Mouse (Mus musculus) liver, embryonic 12.5 days (tissue): Measurements from ENCODE around the gene Gm9508. TPM values are rescaled to one million over a fixed set of nuclear protein-coding genes. Genes with fewer than 3 reads are reported as not detected.
"Not testable (repeated sequence)": the region's sequence is repeated elsewhere in the genome, so short reads cannot be mapped to it uniquely, and the experiment has no call there.

Source experiments
- ATAC-seq: fragments of 200-750 bp; cut with Nextera tagmentation; 2 replicates; pipeline ENCODE4 v1.8.0; 2017; ENCODE audit warnings: moderate number of reproducible peaks, mild to moderate bottlenecking, moderate library complexity
- H3K27ac ChIP-seq: fragments of 300-500 bp; sonication (generic); 2 replicates; pipeline ENCODE4 v1.5.1; 2016; ENCODE audit warnings: mild to moderate bottlenecking
- H3K27me3 ChIP-seq: fragments of 300-500 bp; sonication (generic); replicated peaks from 2 replicates; pipeline ENCODE4 v1.6.1; 2016; ENCODE audit warnings: mild to moderate bottlenecking, moderate library complexity
- H3K36me3 ChIP-seq: fragments of 300-500 bp; sonication (generic); 2 replicates; pipeline ENCODE4 v1.6.1; 2016; ENCODE audit warnings: mild to moderate bottlenecking, moderate library complexity
- H3K4me1 ChIP-seq: fragments of 300-500 bp; sonication (generic); 2 replicates; pipeline ENCODE4 v1.6.1; 2016
- H3K4me2 ChIP-seq: fragments of 300-500 bp; sonication (generic); 2 replicates; pipeline ENCODE4 v1.6.1; 2016; ENCODE audit warnings: mild to moderate bottlenecking, moderate library complexity
- H3K4me3 ChIP-seq: fragments of 300-500 bp; sonication (generic); 2 replicates; pipeline ENCODE4 v1.5.1; 2016; ENCODE audit warnings: mild to moderate bottlenecking, moderate library complexity
- H3K9ac ChIP-seq: fragments of 300-500 bp; sonication (generic); 2 replicates; pipeline ENCODE4 v1.6.1; 2016; ENCODE audit warnings: mild to moderate bottlenecking, moderate library complexity
- H3K9me3 ChIP-seq: fragments of 300-500 bp; sonication (generic); replicated peaks from 2 replicates; pipeline ENCODE4 v1.6.1; 2016; ENCODE audit warnings: mild to moderate bottlenecking, moderate library complexity
- WGBS: fragments of 180-500 bp; shearing (Covaris S2); methylation state at CpG from one replicate; pipeline ENCODE4 v1.1.7; 2016; ENCODE audit not compliant: insufficient replicate concordance; 5-methylcytosine and 5-hydroxymethylcytosine counted together
- polyA plus RNA-seq: library from polyadenylated mRNA; unstranded; fragments of >200 nt; fragmentation: Nextera tagmentation; extraction: Ambion mirVana; gene quantifications from 2 replicates; pipeline ENCODE4 v1.2.1, GENCODE M21; 2016

Gm9508 gene
- polyA plus RNA-seq, 1 experiment from 2014 or later = not detected

DNA sequence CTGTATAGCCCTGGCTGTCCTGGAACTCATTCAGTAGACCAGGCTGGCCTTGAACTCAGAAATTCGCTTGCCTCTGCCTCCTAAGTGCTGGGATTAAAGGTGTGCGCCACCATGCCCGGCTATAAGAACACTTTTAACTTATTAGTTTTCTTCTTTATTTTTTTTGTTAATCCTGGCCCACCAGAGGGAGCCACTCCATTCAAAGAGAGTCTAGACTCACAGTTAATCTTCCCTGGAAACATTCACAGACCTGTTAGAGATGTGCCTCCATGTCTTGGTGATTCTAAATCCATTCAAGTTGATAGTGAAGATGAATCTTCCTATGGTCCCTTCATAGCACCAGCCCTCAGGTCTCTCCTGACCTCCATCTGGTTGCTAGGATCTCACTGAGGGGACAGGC is 12.8 kb upstream of the Gm9508 start:
- no peak overlapping the region for H3K4me2 ChIP-seq
- H3K4me1 ChIP-seq = no peaks in the 10 kb centered on the region
- H3K27me3 ChIP-seq = no peaks in the 10 kb centered on the region
- H3K9ac ChIP-seq = no peak overlapping the region
- H3K9me3 ChIP-seq = 0 out of 2 replicates have a peak, but pooled peaks cover 6% of the 10 kb centered on the region
- H3K36me3 ChIP-seq = no peaks in the 10 kb centered on the region
- H3K4me3 ChIP-seq = no peak overlapping the region
- WGBS = 59% methylated on average over 3 of the region's 3 CpGs
- no peak overlapping the region for H3K27ac ChIP-seq
- no peak for ATAC-seq

- Histone ChIP-seq H3K27ac (no peak within 1 kb of the TSS), H3K36me3 (no peaks in the 10 kb centered on the region), H3K4me2 (no peak within 1 kb of the TSS), H3K4me1 (no peaks in the 10 kb centered on the region), H3K27me3 (no peaks in the 10 kb centered on the region), H3K9ac (no peak within 1 kb of the TSS), H3K4me3 (no peak within 1 kb of the TSS), H3K9me3 (0 out of 2 replicates have a peak, but pooled peaks cover 3% of the 10 kb centered on the region)
- 67% methylated on average over 1 of the region's 1 CpGs for WGBS
- no peak for ATAC-seq
Observed at GRCm38 (mm10) chr10:77706326-77706725, 9.3 kb upstream of the Gm9508 start, which contains the start of gene Gm10272. TSS of gene Gm10272 (plus strand) at chr10:77706626.

GRCm38 (mm10) chr10:77690356-77690807 is 6.7 kb downstream of the Gm9508 start, which contains the start of gene Gm19402:
TSS of gene Gm19402 (minus strand) at chr10:77690757.
- not testable (repeated sequence) for H3K9ac ChIP-seq, H3K36me3 ChIP-seq, H3K27ac ChIP-seq, ATAC-seq, H3K4me1 ChIP-seq, H3K4me3 ChIP-seq, H3K9me3 ChIP-seq, H3K4me2 ChIP-seq
- H3K27me3 ChIP-seq = peaks cover 77% of the 10 kb centered on the region
- 48% methylated on average over 3 of the region's 3 CpGs for WGBS

- Histone ChIP-seq H3K4me1 (no peaks in the 10 kb centered on the region), H3K4me2 (no peak overlapping the region), H3K9ac (no peak overlapping the region), H3K4me3 (no peak overlapping the region), H3K9me3 (no peaks in the 10 kb centered on the region), H3K27me3 (peaks cover 91% of the 10 kb centered on the region), H3K27ac (no peak overlapping the region), H3K36me3 (no peaks in the 10 kb centered on the region)
- WGBS = 21% methylated on average over 10 of the region's 10 CpGs
- ATAC-seq = no peak
Observed at GRCm38 (mm10) chr10:77687021-77687420, 10.0 kb downstream of the Gm9508 start.

DNA sequence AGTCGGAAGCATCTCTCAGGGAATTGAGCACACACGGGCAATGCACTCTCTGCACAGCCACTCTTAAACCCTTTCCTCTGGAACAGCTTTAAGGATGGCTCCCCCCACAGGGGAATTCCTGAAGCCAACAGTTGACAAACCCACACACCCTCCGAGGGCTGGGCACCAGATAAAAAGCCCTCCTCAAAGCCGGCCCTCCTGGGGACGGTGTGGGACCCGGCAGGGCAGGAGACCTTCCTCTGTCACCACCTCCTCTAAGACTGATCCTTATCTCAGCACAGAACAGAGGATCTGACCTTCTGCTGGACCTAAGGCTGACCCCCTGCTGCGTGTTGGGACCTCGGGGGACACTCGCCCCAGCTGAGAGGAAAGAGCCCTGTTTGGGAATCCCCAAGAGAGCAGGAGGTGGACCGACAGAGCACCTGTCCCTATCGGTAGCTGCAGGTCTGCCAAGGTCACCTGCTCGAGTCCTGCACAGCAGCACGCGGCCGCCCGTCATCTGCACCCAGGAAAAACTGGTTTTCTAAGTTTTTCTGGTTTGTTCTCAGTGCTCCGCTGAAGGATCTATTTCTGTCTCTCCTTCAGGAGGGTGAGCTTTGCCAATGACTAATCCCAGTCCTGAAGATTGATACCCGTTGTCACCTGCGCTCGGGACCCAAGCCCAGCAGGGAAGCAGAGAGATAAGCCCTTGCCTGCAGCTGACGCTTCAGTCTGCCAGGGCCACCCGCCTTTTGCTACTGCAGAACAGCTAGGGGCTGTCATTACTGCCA is 11.0 kb downstream of the Gm9508 start, which contains the start of gene Tspear:
Gene Tspear (plus strand): TSS at position 675 of the 770 bp plus-strand sequence.
- Histone ChIP-seq H3K27me3 (peaks cover 89% of the 10 kb centered on the region), H3K9me3 (no peaks in the 10 kb centered on the region), H3K27ac (no peak within 1 kb of the TSS), H3K9ac (no peak within 1 kb of the TSS), H3K4me2 (no peak within 1 kb of the TSS), H3K36me3 (no peaks in the 10 kb centered on the region), H3K4me1 (no peaks in the 10 kb centered on the region), H3K4me3 (no peak within 1 kb of the TSS)
- no peak for ATAC-seq
- 5% methylated on average over 22 of the region's 22 CpGs for WGBS

GRCm38 (mm10) chr10:77684181-77684580 is 12.9 kb downstream of the Gm9508 start:
- Histone ChIP-seq H3K4me3 (no peak overlapping the region), H3K9me3 (no peaks in the 10 kb centered on the region), H3K4me1 (no peaks in the 10 kb centered on the region), H3K27me3 (peaks cover 90% of the 10 kb centered on the region), H3K36me3 (no peaks in the 10 kb centered on the region), H3K27ac (no peak overlapping the region), H3K9ac (no peak overlapping the region), H3K4me2 (no peak overlapping the region)
- ATAC-seq = no peak
- 37% methylated on average over 8 of the region's 8 CpGs for WGBS

- no peaks in the 10 kb centered on the region for H3K9me3 ChIP-seq
- H3K27me3 ChIP-seq = peaks cover 90% of the 10 kb centered on the region
- H3K4me2 ChIP-seq = no peak overlapping the region
- WGBS = 50% methylated on average over 7 of the region's 7 CpGs
- H3K4me3 ChIP-seq = no peak overlapping the region
- no peaks in the 10 kb centered on the region for H3K36me3 ChIP-seq
- no peak for ATAC-seq
- no peak overlapping the region for H3K9ac ChIP-seq
- H3K4me1 ChIP-seq = peaks cover under 1% of the 10 kb centered on the region; the same call in 1 of the 2 replicates
- no peak overlapping the region for H3K27ac ChIP-seq
Observed at GRCm38 (mm10) chr10:77682994-77683393, 14.0 kb downstream of the Gm9508 start.

DNA sequence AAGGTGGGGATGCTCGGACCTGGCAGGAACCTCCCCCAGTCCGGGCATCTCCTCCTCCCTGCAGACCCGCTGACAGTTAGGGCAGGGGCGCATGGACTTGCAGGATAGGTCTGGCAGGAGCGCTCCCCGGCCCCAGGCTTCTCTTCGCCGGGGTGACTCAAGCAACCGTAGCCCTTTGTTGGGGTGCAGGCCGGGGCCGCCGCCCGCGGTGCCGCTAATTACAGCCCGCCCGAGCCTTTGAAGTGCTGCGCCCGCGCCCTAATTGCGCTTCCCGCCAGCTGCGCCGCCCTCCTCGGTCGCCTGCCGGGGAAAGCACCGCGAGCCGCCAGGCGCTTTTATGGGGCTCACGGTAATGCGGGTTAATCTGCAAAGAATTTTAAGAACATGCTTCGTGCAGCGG is 19.5 kb downstream of the Gm9508 start:
- H3K9ac ChIP-seq = no peak overlapping the region
- H3K27ac ChIP-seq = no peak overlapping the region
- ATAC-seq = no peak
- peak overlapping the region; percentile 43 for H3K4me2 ChIP-seq
- peak overlapping the region; percentile 15; the same call in 1 of the 2 replicates for H3K4me3 ChIP-seq
- H3K4me1 ChIP-seq = peaks cover 7% of the 10 kb centered on the region; the same call in 1 of the 2 replicates
- 5% methylated on average over 35 of the region's 35 CpGs for WGBS
- no peaks in the 10 kb centered on the region for H3K36me3 ChIP-seq
- no peaks in the 10 kb centered on the region for H3K9me3 ChIP-seq
- peaks cover 81% of the 10 kb centered on the region for H3K27me3 ChIP-seq

- H3K27me3 ChIP-seq = peaks cover 53% of the 10 kb centered on the region
- H3K4me3 ChIP-seq = no peak overlapping the region
- no peak overlapping the region for H3K27ac ChIP-seq
- H3K4me1 ChIP-seq = peaks cover 30% of the 10 kb centered on the region
- ATAC-seq = no peak
- no peaks in the 10 kb centered on the region for H3K9me3 ChIP-seq
- H3K4me2 ChIP-seq = no peak overlapping the region
- H3K9ac ChIP-seq = no peak overlapping the region
- 51% methylated on average over 13 of the region's 13 CpGs for WGBS
- no peaks in the 10 kb centered on the region for H3K36me3 ChIP-seq
Observed at GRCm38 (mm10) chr10:77673765-77674164, 23.3 kb downstream of the Gm9508 start.

GRCm38 (mm10) chr10:77671519-77671918 is 25.5 kb downstream of the Gm9508 start:
- H3K4me1 ChIP-seq = peaks cover 25% of the 10 kb centered on the region
- ATAC-seq = peak; percentile 89
- H3K36me3 ChIP-seq = no peaks in the 10 kb centered on the region
- H3K4me2 ChIP-seq = peak overlapping the region; percentile 42
- no peak overlapping the region for H3K9ac ChIP-seq
- peak overlapping the region; percentile 74 for H3K27ac ChIP-seq
- H3K4me3 ChIP-seq = no peak overlapping the region
- H3K27me3 ChIP-seq = peaks cover 41% of the 10 kb centered on the region
- 5% methylated on average over 4 of the region's 4 CpGs for WGBS
- no peaks in the 10 kb centered on the region for H3K9me3 ChIP-seq

- Histone ChIP-seq H3K27ac (peak overlapping the region; percentile 74), H3K9ac (no peak overlapping the region), H3K9me3 (no peaks in the 10 kb centered on the region), H3K36me3 (no peaks in the 10 kb centered on the region), H3K4me1 (peaks cover 25% of the 10 kb centered on the region), H3K27me3 (peaks cover 40% of the 10 kb centered on the region), H3K4me2 (no peak overlapping the region), H3K4me3 (no peak overlapping the region)
- ATAC-seq = no peak; the same call in 1 of the 2 replicates
- WGBS = 67% methylated on average over 4 of the region's 4 CpGs
Observed at GRCm38 (mm10) chr10:77670710-77671109, 26.3 kb downstream of the Gm9508 start.

DNA sequence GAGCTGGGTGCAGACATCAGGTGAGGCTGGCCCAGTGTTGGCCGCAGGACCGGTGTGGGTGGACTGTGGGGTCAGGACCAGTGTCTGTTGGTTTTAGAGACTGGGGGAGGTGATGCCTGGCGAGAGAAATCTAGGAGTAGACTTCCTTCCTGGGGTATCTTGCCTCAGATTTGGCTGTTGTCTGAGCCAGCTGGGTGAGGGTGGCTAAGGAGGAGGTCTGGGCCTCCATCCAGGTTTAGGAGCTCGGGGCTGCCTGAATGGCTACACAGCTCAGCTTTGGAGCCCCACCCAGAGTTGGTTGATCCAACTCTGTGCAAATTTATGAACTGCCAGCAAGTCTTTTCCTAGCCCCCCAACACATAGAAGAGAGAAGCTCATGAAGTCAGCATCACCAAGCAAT is 29.6 kb downstream of the Gm9508 start:
- no peak overlapping the region for H3K4me3 ChIP-seq
- no peaks in the 10 kb centered on the region for H3K9me3 ChIP-seq
- WGBS = 75% methylated on average over 4 of the region's 4 CpGs
- H3K27me3 ChIP-seq = peaks cover 48% of the 10 kb centered on the region
- H3K9ac ChIP-seq = no peak overlapping the region
- H3K36me3 ChIP-seq = no peaks in the 10 kb centered on the region
- peaks cover 23% of the 10 kb centered on the region for H3K4me1 ChIP-seq
- H3K4me2 ChIP-seq = no peak overlapping the region
- no peak for ATAC-seq
- no peak overlapping the region for H3K27ac ChIP-seq
